Mouse (Mus musculus) brown adipose tissue, adult 24 weeks (tissue): ENCODE data around the gene Aspn. TPM values are rescaled to one million over a fixed set of nuclear protein-coding genes. Genes with fewer than 3 reads are reported as not detected.

Source experiments
- polyA plus RNA-seq: library from polyadenylated mRNA; stranded (reverse); fragments of >200 nt; gene quantifications from 2 replicates; pipeline ENCODE4 v1.2.4, GENCODE M21; 2012; ENCODE audit not compliant: missing spikeins, insufficient read depth, insufficient read length

The Aspn gene
- polyA plus RNA-seq, 1 experiment, result 28.9 TPM

Other genes starting within 250 kb of the Aspn start
- gene Fgd3, start 224.1 kb upstream of the Aspn start, polyA plus RNA-seq, result 0.59 and 1.1 TPM in 2 replicates
- 34.0 and 37.1 TPM in 2 replicates for gene Bicd2, start 202.9 kb upstream of the Aspn start, polyA plus RNA-seq
- 4.4 and 5.9 TPM in 2 replicates for gene Ippk, start 123.2 kb upstream of the Aspn start, polyA plus RNA-seq
- gene Tes3-ps, start 51.1 kb upstream of the Aspn start, polyA plus RNA-seq, result 1.8 and 2.0 TPM in 2 replicates
- 10.1 and 12.4 TPM in 2 replicates for gene Ecm2, start 39.6 kb upstream of the Aspn start, polyA plus RNA-seq
- 0.96 and 1.1 TPM in 2 replicates for gene Omd, start 38.0 kb downstream of the Aspn start, polyA plus RNA-seq
- 33.2 and 49.8 TPM in 2 replicates for gene Ogn, start 63.6 kb downstream of the Aspn start, polyA plus RNA-seq
- gene Cenpp, start 108.3 kb downstream of the Aspn start, polyA plus RNA-seq, result 1.5 TPM in 1 of 2 replicates, not detected in the other
- 7.8 and 10.3 TPM in 2 replicates for gene Nol8, start 108.6 kb downstream of the Aspn start, polyA plus RNA-seq
- 14.9 and 15.5 TPM in 2 replicates for gene Iars, start 137.7 kb downstream of the Aspn start, polyA plus RNA-seq